Mouse (Mus musculus) heart, postnatal 36 days (tissue): ENCODE data around the gene Dpm2. TPM values are rescaled to one million over a fixed set of nuclear protein-coding genes. Genes with fewer than 3 reads are reported as not detected.
A peak's percentile ranks its signal among the peaks of the same experiment; 100 is the strongest.

Experiments
- DNase-seq, 2 experiments: peaks; one replicate each; pipeline ENCODE4 v3.0.0; 2021 to 2022
- intact Hi-C: fragments of 180-260 bp; cut with DNase I; formaldehyde crosslinking; loops from one replicate; pipeline ENCODE4 v1.15.1; 2025
- total RNA-seq, 2 experiments: library from RNA; stranded (reverse); gene quantifications; 2 replicates each; pipeline ENCODE4 v1.2.3; 2021

Dpm2 gene
- total RNA-seq, 2 experiments from 2014 or later: 17.9 to 21.3 TPM

DNA sequence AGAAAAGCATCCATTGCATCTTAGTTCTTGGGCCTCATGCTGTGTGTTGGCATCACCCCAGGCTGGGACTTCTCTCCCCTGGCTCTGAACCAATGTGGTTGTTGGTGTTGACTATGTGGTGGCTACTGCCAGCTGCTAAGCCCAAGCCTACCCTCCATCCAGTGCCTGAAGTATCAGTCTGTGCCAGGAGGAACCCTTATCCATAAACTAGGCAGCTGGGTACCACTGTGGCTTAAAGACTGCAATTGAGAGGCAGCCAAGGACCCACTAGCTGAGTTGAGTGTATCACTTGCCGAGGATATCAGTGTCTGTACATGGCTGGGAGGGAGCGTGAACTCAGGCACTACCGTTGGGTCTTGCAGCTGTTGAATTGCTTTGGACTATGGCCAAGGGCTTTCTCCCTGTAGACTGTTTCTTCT, 27.6 kb upstream of the Dpm2 start:
- no peak for DNase-seq
- intact Hi-C loops: no loop called here

DNA sequence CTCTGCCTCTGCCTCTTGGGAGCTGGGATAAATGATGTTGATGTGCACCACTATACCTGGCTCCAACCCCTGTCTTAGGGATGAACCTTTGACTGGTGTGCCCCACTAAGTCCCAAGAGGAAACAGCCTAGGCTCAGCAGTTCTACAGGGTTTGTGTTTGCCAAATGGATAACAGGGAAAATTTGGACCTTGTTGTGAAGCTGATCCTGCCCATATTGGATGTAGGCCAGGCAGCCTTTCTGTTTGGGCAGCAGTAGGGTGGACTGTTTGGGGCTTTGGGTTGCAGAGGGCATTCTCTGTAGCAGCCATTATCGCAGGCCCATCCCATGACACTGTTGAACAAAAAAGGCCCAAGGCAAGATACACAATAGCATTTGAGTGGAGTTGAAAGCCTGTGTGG, 23.7 kb upstream of the Dpm2 start:
- no peak for DNase-seq
- intact Hi-C loops: no loop called here

GRCm38 (mm10) chr2:32547380-32547779, 23.3 kb upstream of the Dpm2 start:
- DNase-seq: no peak
- intact Hi-C loops: no loop called here

- peak; percentile 50 to 61 for DNase-seq
- intact Hi-C loops: no loop called here
Observed at GRCm38 (mm10) chr2:32547964-32548739, 22.5 kb upstream of the Dpm2 start.

GRCm38 (mm10) chr2:32549171-32549570, 21.5 kb upstream of the Dpm2 start:
- DNase-seq: no peak
- intact Hi-C loops: no loop called here

DNA sequence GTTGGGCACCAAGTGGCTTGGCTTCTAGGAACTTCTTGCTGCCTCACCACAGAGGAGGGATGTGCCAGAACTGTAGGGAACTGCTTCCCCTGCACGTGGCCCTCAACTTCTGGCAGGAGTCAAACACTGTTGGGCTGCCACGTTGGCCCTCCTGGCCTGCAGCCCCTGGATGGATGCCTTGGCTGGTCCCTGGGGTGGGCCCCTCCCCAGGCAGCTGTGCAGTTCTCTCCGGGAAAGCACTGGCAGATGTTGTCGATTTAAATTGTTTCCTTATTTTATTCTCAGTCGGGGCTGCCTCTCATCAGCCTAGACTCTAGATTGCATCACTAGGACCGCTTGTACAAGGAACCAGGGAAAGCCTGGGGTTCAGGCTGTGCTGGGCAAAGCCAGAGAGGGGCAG, 20.9 kb upstream of the Dpm2 start:
- intact Hi-C loops: no loop called here
- DNase-seq: peak; percentile 81 to 85

- no peak for DNase-seq
- intact Hi-C loops: no loop called here
Observed at GRCm38 (mm10) chr2:32551236-32551635, 19.4 kb upstream of the Dpm2 start.

DNA sequence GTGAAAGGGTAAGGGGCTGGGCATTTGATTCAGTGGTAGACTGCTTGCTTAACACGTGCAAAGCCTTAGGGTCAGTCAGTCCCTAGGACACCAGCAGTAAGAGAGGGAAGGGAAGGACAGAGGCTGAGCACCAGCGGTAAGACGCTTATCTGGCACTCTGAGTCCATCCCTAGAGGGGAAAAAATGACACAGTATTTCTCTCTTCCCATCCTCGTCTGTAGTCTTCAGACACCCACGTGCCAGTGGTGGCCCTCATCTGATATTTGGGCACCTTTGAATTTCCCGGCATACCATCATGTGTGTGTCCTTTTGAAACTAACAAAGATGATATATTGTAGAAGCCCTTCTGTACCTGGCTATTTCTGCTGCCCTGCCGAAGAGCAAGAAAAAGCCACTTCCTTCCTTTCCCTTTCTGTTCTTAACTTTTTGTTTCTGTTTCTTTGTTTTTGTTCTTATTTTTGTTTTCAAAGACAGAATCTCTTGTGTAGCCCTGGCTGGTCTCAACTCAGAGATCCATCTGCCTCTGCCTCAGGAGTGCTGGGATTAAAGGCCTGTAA, 17.0 kb upstream of the Dpm2 start:
- intact Hi-C loops: no loop called here
- DNase-seq: no peak

DNA sequence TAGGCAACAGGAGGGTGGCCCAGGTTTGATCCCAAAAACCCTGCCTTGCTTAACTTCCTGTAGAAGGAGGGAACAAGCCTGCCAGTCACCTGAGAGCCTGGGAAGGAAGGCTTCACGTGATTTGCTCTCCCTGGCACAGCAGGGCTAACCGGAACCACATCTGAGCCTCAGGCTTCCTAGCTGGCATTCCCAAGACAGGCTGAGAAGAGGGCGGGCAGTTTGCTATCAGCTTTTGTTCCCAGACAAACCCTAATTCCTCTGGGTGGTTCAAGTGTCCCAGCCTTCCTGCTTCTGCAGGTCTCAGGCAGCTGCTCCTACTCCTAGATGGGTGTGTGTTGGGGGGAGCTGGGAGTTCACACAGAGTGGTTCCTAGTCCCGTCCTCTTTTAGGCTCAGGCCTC, 15.2 kb upstream of the Dpm2 start:
- intact Hi-C loops: no loop called here
- no peak for DNase-seq

- DNase-seq: no peak
- intact Hi-C loops: no loop called here
Observed at GRCm38 (mm10) chr2:32556019-32556418, 14.6 kb upstream of the Dpm2 start.

- intact Hi-C loops: no loop called here
- no peak for DNase-seq
Observed at GRCm38 (mm10) chr2:32559570-32559969, 11.1 kb upstream of the Dpm2 start.

DNA sequence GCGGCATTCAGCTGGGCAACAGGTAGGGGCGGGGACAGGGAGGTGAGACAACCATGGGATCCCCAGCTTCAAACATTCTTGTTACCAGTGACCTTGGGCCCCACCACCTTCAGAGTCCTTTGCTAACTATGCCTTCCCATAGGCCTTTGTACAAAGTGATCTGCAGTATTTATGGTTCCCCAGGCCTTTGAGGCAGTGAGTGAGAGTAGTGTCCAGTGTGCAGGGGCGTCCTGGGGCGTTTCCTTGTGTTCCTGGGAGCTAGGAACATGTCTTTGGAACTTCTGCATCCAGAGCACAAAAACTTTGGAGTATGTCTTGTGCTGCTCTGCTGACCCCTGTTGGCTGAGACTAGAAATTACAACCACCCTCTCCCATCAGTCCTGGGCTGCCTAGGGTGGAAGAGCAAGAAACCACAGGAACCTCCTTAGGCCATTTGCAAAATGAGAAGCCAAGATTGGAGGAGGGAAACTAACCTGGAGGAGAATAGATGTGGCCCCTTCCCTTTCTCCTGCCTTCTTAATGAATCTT, 4.1 kb upstream of the Dpm2 start:
- intact Hi-C loops: loop anchor here (1.0 to 5.0 kb wide), 4 partner anchors 30 to 162 kb away; no protein-coding TSS in a partner anchor
- DNase-seq: peak; percentile 72 to 79

DNA sequence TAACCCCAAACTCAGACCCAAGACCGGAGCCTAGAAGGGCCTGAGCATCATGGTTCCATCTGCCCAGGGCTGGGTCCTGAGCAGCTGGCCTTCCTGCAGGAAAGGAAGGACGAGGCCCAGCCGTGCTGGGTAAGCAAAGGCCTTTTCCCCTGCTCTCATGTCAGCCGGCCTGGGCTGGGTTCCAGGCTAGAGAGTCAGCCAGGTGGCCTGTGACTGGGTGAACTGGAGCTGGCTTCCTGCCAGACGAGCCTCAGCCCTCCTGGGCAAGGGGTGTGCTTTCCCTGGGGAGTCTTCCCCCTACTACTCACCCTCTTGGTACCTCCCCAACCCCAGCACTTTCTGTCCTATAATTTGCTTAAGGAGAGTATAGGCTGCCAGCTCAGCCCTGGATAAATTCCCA, 2.5 kb upstream of the Dpm2 start:
- no peak for DNase-seq
- intact Hi-C loops: loop anchor here (5.0 kb wide), 1 partner anchor 146 kb away; no protein-coding TSS in a partner anchor

GRCm38 (mm10) chr2:32568941-32569340, 1.7 kb upstream of the Dpm2 start:
- DNase-seq: no peak
- intact Hi-C loops: loop anchor here (5.0 kb wide), 1 partner anchor 147 kb away; no protein-coding TSS in a partner anchor

DNA sequence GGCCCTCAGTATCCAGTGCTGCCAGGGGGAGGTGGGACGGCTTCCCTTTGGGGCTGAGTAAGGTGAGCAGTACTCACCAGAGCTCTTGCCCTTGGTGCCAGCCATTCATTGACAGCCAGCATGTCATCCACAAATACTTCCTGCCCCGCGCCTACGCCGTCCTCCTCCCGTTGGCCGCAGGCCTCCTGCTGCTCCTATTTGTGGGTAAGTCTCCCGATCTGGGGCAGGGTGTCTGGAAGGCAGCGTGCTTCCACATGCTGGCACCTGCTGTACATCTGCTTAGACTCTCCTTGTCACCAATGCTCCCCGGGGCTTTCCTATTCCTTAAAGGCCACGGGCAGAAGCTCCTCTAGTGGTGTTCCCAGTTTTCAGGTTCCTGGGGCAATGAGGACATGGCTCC, 1.5 kb downstream of the Dpm2 start:
- intact Hi-C loops: no loop called here
- no peak for DNase-seq

- intact Hi-C loops: no loop called here
- no peak for DNase-seq
Observed at GRCm38 (mm10) chr2:32574497-32574896, 3.8 kb downstream of the Dpm2 start, which contains the start of gene Pip5kl1. TSS of gene Pip5kl1 (plus strand) at chr2:32574797.

DNA sequence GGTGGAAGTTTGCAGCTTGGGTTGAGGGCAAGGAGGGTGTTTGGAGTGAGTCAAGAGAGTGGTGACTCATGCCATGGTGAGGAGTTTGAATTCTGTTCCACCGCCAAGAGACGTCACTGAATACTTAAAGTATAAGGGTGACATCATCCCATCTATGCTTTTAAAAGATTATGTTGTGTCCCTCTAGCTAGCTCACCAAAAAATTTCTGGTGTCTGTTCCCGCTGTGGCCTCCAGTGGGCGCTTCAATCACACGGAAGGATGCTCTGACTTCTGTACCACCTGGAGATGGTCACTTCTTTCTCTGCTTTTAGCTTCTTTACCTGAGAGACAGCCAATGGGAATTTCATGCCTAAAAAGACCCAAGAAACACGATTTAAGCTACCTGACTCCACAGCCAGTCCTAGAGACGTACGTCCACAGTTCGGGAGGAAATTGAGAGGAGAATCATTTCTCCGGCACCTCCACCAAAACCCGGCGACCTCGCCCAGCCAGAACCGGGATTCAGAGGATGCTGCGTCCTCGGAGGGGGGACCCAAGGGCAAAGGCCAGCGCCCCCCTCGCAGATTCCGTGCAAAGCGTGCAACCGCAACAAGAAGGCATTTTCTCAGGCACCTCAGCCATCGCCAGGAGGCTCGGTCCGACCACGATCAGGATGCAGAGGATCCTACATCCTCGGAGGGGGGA, 4.4 kb downstream of the Dpm2 start:
- intact Hi-C loops: no loop called here
- peak; percentile 47 to 62 for DNase-seq

DNA sequence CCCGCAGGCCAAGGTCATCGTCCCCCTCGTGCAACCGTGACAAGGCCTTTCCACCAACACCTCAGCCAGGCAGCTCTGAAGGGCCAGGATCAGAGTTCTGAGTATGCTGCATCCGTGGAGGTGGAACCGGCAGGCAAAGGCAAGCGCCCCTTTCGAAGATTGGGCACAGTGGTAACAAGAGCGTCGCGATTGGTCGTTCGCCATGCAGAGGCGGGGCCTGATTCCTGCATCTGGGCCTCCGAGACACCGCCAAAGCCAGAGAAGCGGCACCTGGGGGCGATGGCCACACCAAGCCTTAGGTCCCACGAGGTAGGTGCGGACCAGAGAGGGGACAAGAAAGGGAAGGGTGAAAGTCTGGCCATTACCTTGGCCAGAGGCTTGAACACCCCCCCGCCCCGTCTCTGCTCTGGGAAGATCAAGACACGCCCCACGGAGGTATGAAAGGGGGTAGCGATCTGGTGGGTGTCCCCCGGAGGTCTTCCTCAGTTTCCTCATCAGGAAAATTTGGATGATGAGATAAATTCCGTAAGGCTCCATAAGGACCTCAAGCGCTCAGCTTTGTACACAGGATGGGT, 5.0 kb downstream of the Dpm2 start, which contains the start of gene 9430097D07Rik:
9430097D07Rik (minus strand) TSS at position 99 of the 575 bp plus-strand sequence.
- intact Hi-C loops: no loop called here
- no peak for DNase-seq

DNA sequence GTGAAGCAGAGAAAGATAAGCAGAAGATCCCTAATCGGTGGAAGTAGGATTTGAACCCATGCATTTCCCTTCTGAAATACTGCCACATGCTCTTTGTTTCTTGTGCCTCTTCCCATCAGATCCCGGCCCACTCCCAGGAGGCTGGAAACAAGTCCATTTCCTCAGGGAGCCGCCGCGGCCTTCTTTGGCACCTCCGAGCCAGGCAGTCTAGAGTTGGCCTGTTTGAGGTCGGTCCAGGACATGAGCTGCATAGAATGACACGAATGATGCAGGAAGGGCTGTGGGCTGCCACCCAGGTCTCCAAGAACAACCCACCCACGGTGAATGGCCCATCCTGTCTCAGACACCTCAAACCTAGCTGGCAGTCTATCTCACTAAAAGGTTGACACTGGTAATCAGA, 5.9 kb downstream of the Dpm2 start:
- intact Hi-C loops: no loop called here
- DNase-seq: no peak

- peak in 1 of 2 experiments; percentile 35 for DNase-seq
- intact Hi-C loops: no loop called here
Observed at GRCm38 (mm10) chr2:32578146-32579046, 7.7 kb downstream of the Dpm2 start.
